Mouse (Mus musculus): ENCODE data around the gene Pigyl.

DNA sequence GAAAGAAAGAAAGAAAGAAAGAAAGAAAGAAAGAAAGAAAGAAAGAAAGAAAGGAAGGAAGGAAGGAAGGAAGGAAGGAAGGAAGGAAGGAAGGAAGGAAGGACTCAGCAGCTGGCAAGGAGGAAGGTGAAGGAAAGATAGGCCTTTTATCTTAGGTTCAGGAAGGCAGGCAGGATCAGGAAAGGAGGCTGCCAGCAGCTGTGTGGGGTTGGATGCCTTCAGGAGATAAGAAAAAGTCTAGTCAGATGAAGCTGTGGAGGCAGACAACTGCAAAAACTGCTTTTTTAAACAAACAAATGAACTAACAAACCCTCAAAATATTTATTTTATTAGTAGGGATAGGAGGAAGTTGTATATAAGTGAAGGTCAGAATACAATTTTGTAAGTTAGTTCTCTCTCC, 35.1 kb upstream of the Pigyl start:
- TF ChIP-seq CTCF (IDR thresholded peaks at IDR 0.05; ENCODE audit: low read depth) (no peak), EP300 (optimal IDR thresholded peaks at IDR 0.05) (no peak)

Measured in stomach, postnatal 0 days (tissue).